Mouse (Mus musculus): ENCODE measurements around the gene Ints3. TPM values are rescaled to one million over a fixed set of nuclear protein-coding genes. Genes with fewer than 3 reads are reported as not detected.
A peak's percentile ranks its signal among the peaks of the same experiment; 100 is the strongest.
"Not testable (repeated sequence)": the region's sequence is repeated elsewhere in the genome, so short reads cannot be mapped to it uniquely, and the experiment has no call there.

Gene Ints3
- total RNA-seq, 2 experiments from 2014 or later: 64.3 to 70.2 TPM

DNA sequence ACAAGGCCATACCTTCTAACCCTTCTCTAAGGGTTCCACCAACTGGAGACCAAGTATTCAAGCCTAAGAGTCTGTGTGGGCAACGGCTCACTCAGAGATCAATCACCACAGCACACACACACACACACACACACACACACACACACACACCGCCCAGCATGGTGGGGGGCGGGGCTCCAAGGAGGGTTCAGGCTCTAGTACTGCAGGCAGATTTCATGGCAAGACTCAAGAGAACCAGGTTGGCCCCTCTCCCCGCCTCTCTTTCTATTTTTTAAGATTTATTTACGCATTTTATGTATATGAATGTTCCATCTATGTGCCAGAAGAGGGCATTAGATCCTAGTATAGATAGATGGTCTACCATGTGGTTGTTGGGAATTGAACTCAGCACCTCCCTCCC is 60.6 kb downstream of the Ints3 start:
- DNase-seq (ENCODE audit: low spot score in 2 of 2): no peak
- intact Hi-C loops (cut with DNase I): loop anchor here (2.0 to 5.0 kb wide), 2 partner anchors 106 to 154 kb away; partner anchors contain the start of gene Dennd4b

DNA sequence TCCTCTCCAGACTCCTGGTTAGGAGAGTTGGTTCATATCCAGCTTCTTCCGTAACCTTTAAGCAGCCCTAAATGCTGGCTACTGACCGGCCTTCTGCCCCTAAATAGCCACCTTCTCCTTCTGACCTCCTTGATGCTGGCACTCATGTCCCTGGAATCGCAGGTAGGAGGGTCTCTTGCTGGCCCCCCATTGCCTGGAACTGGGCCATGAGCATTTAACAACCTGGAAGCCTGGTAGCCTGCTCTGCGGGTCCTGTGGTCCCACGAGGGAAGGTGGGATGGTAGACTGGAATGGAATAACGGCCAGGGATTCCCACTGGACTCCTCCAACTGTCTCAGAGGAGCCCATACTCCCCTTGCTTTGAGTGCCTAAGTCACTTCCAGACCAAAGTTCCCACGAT is 61.6 kb downstream of the Ints3 start:
- intact Hi-C loops (cut with DNase I): loop anchor here (2.0 to 5.0 kb wide), 4 partner anchors 79 to 153 kb away; partner anchors contain the start of genes Dennd4b and Gatad2b
- no peak for DNase-seq (ENCODE audit: low spot score in 2 of 2)

DNA sequence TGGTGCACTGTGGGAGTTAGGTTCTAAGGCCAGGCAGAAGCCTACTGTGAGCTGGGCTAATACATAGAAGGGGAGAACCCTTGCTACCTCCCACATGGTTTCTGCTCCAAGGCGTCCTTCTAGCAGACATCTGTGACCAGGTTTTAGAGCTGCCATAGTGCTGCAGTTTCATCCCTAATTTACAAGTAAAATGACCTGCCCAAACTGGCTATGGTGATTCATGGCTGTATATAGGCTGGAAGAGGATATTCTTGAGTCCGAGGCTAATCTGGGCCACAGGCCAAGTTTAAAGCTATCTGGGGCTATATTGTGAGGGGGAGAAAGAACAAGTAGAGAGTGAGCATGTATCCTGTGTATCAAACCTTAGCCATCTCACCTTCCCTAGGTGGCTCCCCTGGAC is 64.4 kb downstream of the Ints3 start:
- intact Hi-C loops (cut with DNase I): no loop called here
- peak in 1 of 2 experiments; percentile 92 for DNase-seq (ENCODE audit: low spot score in 2 of 2)

DNA sequence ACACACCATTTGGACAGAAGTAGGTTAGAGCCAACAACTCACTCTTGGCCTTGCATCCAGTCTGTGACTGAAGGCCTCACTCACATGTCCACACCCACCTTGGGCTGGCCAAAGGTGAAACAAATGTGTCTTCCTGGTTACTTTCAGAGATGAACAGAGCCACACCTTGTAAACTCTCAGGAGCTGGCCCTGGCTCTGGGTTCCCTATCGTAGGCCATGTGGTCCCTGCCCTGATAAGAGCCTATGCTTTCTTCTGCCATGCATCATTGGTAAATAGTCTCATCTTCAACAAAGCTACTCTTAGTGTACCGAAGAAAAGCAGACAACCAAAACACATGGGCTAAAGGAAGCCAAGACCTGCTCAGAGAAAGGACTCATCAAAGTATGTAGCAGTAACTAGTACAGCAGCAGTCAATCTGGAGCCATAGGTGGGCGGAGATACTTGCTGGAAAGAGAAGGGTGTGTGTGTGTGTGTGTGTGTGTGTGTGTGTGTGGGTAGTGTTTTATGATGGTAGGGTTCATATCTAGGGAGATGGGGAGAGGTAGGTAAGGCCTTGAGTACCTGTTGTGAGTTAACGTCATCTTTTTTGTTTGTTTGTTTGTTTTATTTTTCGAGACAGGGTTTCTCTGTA is 66.3 kb downstream of the Ints3 start:
- intact Hi-C loops (cut with DNase I): no loop called here
- DNase-seq (ENCODE audit: low spot score in 2 of 2): no peak

DNA sequence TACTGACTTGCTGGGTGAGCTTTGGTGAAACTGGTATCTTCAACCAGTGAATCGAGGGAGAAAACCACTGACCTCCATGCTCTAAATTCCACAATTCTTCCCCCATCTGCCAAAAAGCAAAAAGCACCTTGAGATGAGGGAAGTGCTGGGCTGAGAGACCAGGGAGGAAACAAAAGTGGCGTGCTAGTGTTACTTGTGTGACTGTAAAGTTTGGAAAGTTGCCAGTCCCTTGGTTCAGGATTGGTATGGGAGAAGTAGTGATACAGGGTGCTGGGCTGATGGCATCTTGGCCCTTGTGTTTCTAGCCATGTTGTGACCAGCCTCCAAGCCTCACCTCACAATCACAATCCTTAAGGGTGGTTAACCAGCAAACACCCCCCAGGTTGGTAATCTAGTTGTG is 71.1 kb downstream of the Ints3 start:
- no peak for DNase-seq (ENCODE audit: low spot score in 2 of 2)
- intact Hi-C loops (cut with DNase I): no loop called here

DNA sequence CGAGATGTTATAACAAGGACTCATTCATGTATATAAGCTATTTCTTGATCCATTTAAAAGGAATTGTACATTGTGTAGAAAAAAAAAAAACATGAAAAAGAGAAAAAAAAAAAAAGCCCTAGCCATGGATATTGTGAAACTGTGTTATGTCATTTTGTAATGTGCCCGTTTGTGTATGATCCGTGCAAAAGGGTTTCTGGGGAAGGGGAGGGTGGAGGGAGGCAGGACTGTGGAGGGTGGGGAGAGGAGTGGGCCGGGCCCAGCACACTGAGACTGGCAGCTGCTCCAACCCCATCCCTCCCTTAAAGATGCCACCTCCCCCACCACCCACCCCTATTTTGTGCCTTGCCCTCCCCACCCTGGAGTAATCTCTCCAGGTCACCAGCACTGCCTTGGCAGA is 71.9 kb downstream of the Ints3 start:
- DNase-seq (ENCODE audit: low spot score in 2 of 2): no peak
- intact Hi-C loops (cut with DNase I): no loop called here

DNA sequence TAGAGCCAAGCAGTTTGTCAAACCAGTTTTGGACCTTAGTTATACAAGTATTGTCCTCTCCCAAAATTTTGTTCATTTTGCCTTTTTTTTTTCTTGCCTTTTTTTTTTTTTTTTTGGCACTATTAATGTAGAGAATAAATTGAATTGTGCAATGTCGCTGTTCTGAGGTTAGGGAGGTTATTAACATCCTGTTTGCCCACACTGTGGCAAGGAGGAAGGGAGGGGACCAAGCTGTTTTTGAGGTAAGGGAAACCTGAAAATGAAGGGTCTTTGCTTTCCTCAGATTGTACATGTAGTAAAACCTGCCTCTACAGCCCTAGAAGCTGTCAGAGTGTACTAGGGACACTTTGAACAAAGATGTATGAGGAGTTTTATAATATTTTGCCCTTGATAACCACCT is 74.2 kb downstream of the Ints3 start:
- intact Hi-C loops (cut with DNase I): no loop called here
- DNase-seq (ENCODE audit: low spot score in 2 of 2): no peak

DNA sequence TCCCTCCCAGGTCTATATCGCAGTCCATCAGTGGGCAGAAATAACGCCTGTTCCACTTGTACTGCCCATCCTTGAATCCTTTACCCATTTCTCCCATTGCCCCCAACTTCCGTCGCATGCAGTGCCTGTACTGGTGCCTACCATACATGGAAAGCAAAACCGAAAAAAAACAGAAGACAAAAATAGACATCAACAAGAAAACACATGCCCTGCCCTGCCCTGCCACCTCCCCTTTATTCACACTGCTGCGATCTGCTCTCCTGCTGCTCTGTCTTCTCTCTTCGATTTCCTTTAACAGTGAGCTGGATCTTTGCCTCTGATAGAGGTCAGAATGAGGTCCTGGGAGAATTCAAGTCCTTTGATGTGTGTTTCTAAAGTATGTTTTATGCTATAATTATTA is 75.5 kb downstream of the Ints3 start:
- no peak for DNase-seq (ENCODE audit: low spot score in 2 of 2)
- intact Hi-C loops (cut with DNase I): no loop called here

DNA sequence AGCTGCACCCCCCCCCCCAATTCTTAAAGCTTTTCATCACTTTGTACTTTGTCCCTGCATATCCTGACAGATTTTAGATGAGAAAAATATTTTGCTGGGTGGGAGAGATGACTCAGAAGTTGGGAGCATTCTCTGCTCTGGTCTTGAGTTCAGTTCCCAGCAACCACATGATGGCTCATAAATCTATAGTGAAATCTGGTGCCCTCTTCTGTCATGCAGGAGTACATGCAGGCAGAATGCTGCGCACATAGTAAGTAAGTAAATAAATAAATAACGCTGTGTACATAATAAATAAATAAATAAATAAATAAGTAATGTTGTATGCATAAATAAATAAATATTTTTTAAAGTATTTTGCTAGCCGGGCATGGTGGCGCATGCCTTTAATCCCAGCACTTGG is 85.6 kb downstream of the Ints3 start:
- no peak for DNase-seq (ENCODE audit: low spot score in 2 of 2)
- intact Hi-C loops (cut with DNase I): no loop called here

DNA sequence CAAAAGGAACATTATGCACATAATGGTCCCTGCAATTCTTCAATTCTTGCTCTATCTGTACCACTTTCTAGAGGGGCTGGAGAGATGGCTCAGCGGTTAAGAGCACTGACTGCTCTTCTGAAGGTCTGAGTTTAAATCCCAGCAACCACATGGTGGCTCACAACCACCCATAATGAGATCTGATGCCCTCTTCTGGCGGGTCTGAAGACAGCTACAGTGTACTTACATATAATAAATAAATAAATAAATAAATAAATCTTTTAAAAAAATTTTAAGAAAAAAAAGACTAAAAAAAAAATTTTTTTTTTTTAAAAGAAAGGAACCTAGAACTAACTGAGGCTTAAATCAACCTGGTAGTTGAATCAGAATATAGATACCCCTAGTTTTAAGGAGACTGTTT is 90.6 kb downstream of the Ints3 start:
- intact Hi-C loops (cut with DNase I); DNase-seq (ENCODE audit: low spot score in 2 of 2): not testable (repeated sequence)

Other genes with a start within 250 kb of the Ints3 start
- 100 to 1,000 TPM; 768 to 783 TPM for gene Rps27, start 220.0 kb downstream of the Ints3 start, total RNA-seq (2021)
- 1 to 10 TPM; 6.0 to 8.0 TPM for gene Rab13, start 219.9 kb downstream of the Ints3 start, total RNA-seq (2021)
- gene Jtb, start 202.0 kb downstream of the Ints3 start, total RNA-seq (2021): 10 to 100 TPM; 43.2 to 44.7 TPM
- gene Creb3l4, start 190.1 kb downstream of the Ints3 start, total RNA-seq (2021): not detected
- 10 to 100 TPM; 47.7 to 48.8 TPM for gene Slc39a1, start 185.4 kb downstream of the Ints3 start, total RNA-seq (2021)
- 10 to 100 TPM; 25.8 to 30.7 TPM for gene Crtc2, start 179.5 kb downstream of the Ints3 start, total RNA-seq (2021)
- gene Dennd4b, start 168.4 kb downstream of the Ints3 start, total RNA-seq (2021): 10 to 100 TPM; 30.5 to 33.4 TPM
- 10 to 100 TPM; 88.3 to 97.4 TPM for gene Gatad2b, start 140.4 kb downstream of the Ints3 start, total RNA-seq (2021)
- gene Slc27a3, start 43.7 kb downstream of the Ints3 start, total RNA-seq (2021): 1 to 10 TPM; 7.2 to 8.1 TPM
- gene Npr1, start 32.2 kb upstream of the Ints3 start, total RNA-seq (2021): 1 to 10 TPM; 3.0 to 3.1 TPM
- gene Ilf2, start 42.5 kb upstream of the Ints3 start, total RNA-seq (2021): 10 to 100 TPM; 81.2 to 84.6 TPM
- gene Snapin, start 57.4 kb upstream of the Ints3 start, total RNA-seq (2021): 10 to 100 TPM; 46.6 to 52.8 TPM
- 100 to 1,000 TPM; 177 to 179 TPM for gene Chtop, start 75.9 kb upstream of the Ints3 start, total RNA-seq (2021)
- gene S100a1, start 80.8 kb upstream of the Ints3 start, total RNA-seq (2021): 100 to 1,000 TPM; 113 to 116 TPM
- 10 to 100 TPM; 17.0 to 21.1 TPM for gene S100a13, start 80.8 kb upstream of the Ints3 start, total RNA-seq (2021)
- gene S100a14, start 93.2 kb upstream of the Ints3 start, total RNA-seq (2021): under 1 TPM; 0.50 to 0.71 TPM
- 10 to 100 TPM; 73.7 to 82.8 TPM for gene S100a16, start 103.6 kb upstream of the Ints3 start, total RNA-seq (2021)
- 1 to 10 TPM; 1.1 to 1.4 TPM for gene S100a3, start 127.0 kb upstream of the Ints3 start, total RNA-seq (2021)
- not detected for gene S100a2, start 156.6 kb upstream of the Ints3 start, total RNA-seq (2021)
- not detected for gene Gm42674, start 168.3 kb upstream of the Ints3 start, total RNA-seq (2021)
- gene S100a4, start 170.1 kb upstream of the Ints3 start, total RNA-seq (2021): 1 to 10 TPM; 3.6 to 7.5 TPM
- gene S100a5, start 174.9 kb upstream of the Ints3 start, total RNA-seq (2021): not detected
- gene S100a6, start 179.3 kb upstream of the Ints3 start, total RNA-seq (2021): 10 to 100 TPM; 24.6 to 31.1 TPM
- gene S100a7a, start 220.4 kb upstream of the Ints3 start, total RNA-seq (2021): under 1 TPM; 0.69 to 0.94 TPM
- gene S100a8, start 235.4 kb upstream of the Ints3 start, total RNA-seq (2021): not detected

All from left cerebral cortex, postnatal 25 days (tissue).